Mouse (Mus musculus) kidney, embryonic 15.5 days (tissue): Measurements from ENCODE around the gene Tmem150a. TPM values are rescaled to one million over a fixed set of nuclear protein-coding genes. Genes with fewer than 3 reads are reported as not detected.
A peak's percentile ranks its signal among the peaks of the same experiment; 100 is the strongest.

Experiments
- ATAC-seq: fragments of 200-750 bp; cut with Nextera tagmentation; replicated peaks from 2 replicates; pipeline ENCODE4 v1.8.0; 2017; ENCODE audit warnings: moderate TSS enrichment; ENCODE audit not compliant: low FRiP score
- H3K27ac ChIP-seq: fragments of 300-500 bp; sonication (generic); 2 replicates; pipeline ENCODE4 v1.5.1; 2015; ENCODE audit warnings: mild to moderate bottlenecking, inconsistent platforms
- H3K27me3 ChIP-seq: fragments of 300-500 bp; sonication (generic); 2 replicates; pipeline ENCODE4 v1.6.1; 2015; ENCODE audit warnings: inconsistent platforms
- H3K36me3 ChIP-seq: fragments of 300-500 bp; sonication (generic); 2 replicates; pipeline ENCODE4 v1.6.1; 2015; ENCODE audit warnings: inconsistent platforms
- H3K4me1 ChIP-seq: fragments of 300-500 bp; sonication (generic); 2 replicates; pipeline ENCODE4 v1.6.1; 2015; ENCODE audit warnings: inconsistent platforms
- H3K4me2 ChIP-seq: fragments of 300-500 bp; sonication (generic); 2 replicates; pipeline ENCODE4 v1.6.1; 2015; ENCODE audit warnings: moderate library complexity, mild to moderate bottlenecking, inconsistent platforms
- H3K4me3 ChIP-seq: fragments of 300-500 bp; sonication (generic); replicated peaks from 2 replicates; pipeline ENCODE4 v1.5.1; 2015; ENCODE audit warnings: mild to moderate bottlenecking, inconsistent platforms
- H3K9ac ChIP-seq: fragments of 300-500 bp; sonication (generic); 2 replicates; pipeline ENCODE4 v1.6.1; 2015; ENCODE audit warnings: mild to moderate bottlenecking, inconsistent platforms
- H3K9me3 ChIP-seq: fragments of 300-500 bp; sonication (generic); replicated peaks from 2 replicates; pipeline ENCODE4 v1.6.1; 2016; ENCODE audit warnings: inconsistent platforms
- WGBS: fragments of 180-500 bp; shearing (Covaris S2); methylation state at CpG from one replicate; pipeline ENCODE4 v1.1.7; 2015; ENCODE audit warnings: mixed read lengths; 5-methylcytosine and 5-hydroxymethylcytosine counted together
- polyA plus RNA-seq: library from polyadenylated mRNA; unstranded; fragments of >200 nt; fragmentation: Nextera tagmentation; extraction: Ambion mirVana; gene quantifications from 2 replicates; pipeline ENCODE4 v1.2.1, GENCODE M21; 2015

Tmem150a gene
- polyA plus RNA-seq, result 24.0 and 26.7 TPM in 2 replicates

DNA sequence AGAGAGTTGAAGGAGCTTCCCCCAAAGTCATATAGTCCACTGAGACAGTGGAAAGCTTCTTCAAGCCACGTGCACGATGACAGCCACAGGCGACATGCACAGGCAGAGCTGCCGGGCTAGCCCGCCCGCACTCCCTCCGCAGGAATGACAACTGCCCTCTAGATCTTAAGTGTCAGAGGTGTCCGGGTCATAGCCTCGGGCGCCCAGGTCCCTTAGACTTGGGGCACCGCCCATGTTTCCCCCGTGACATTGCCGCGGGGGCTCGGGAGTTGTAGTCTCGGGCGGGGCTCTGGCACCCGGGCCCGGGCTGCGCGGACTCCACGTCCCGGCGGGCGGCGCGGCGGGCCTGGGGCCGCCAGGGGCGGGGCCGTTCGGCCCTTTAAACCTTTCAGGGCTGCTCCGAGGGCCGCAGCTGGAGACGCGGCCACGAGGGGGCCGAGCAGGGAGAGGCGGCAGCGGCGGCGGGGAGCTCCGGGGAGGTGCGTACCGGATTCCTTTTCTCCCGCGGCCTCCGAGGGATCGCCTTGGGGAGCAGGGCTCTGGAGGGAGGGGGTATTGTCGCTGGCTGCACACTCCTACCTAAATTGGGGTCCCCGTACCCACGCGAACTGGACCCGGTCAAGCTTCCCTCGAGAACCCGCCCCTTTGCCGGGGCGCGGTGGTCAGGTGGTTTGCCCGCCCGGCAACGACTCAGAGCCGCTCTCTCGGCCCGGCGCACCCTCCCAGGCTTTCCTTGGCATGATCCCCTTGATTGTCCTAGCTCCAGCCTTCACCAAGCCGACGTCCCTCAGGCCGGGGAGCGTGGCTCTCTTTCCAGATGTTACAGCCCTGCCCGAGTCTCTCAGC is at the start of gene Tmem150a:
Tmem150a (plus strand) TSS at position 382 of the 846 bp plus-strand sequence.
- under 1% methylated on average over 67 of the region's 71 CpGs for WGBS
- no peaks in the 10 kb centered on the region for H3K9me3 ChIP-seq
- H3K27me3 ChIP-seq, result no peaks in the 10 kb centered on the region
- peak; percentile 93 for ATAC-seq
- peak within 1 kb of the TSS; percentile 61 for H3K4me3 ChIP-seq
- H3K36me3 ChIP-seq, result peaks cover 44% of the 10 kb centered on the region
- peaks cover 22% of the 10 kb centered on the region for H3K4me1 ChIP-seq
- peak within 1 kb of the TSS; percentile 59 for H3K9ac ChIP-seq
- peak within 1 kb of the TSS; percentile 91 for H3K4me2 ChIP-seq
- peak within 1 kb of the TSS; percentile 24 for H3K27ac ChIP-seq

DNA sequence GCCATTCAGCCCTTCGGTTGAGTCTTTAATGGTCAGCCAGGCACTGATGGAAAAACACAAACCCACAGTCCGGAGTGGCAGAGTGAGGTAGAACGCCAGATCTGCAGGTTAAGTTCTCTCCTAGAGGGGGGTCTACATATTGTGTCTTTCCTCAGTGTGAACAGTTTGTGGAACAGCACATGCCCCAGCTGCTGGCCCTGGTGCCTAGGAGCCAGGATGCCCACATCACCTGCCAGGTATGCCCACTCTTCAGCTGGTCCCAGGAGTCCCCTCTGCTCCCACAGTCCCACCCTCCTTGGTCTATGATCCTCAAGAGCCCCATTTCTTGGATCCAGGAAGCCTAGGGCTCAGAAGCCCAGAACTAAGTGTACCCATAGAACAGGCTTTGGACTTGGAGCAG is 43.0 kb upstream of the Tmem150a start:
- WGBS, result 88% methylated on average over 3 of the region's 3 CpGs

DNA sequence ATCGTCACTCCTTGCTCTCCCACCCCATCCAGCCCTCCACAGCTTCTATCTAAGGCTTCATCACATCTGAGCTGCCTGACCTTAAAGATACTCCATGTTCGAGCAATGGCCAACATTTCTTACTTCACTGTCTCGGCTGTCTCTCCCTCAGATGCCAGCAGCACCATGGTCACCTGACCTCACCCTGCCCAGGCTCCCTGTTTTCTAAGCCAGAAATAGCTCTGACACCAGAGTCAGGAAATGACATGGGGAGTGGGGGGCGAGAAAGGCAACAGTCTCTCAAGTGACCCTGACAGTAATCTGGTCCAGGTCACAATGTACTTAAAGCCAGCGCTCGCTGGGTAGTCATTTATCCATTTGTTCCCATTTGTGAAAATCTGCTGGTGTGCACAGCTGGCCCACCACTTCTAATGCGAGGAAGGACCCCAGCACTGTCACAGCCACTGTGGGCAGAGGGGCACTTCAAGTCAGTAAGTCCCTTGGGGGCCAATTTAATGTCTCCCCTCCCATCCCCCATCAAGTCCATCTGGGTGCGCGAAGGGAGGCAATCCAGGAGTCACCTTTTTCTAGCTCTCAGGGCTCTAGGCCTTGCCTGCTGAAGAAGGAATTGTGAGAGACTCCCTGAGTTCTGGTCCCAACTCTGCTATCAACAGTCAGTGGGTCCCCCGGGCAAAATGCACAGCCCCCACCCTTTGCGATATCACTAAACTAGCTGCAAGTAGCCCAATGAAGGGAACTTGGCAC is 42.0 kb upstream of the Tmem150a start:
- Histone ChIP-seq H3K4me2 (no peak overlapping the region), H3K4me3 (no peak overlapping the region), H3K9ac (no peak overlapping the region), H3K4me1 (0 out of 2 replicates have a peak, but pooled peaks cover 3% of the 10 kb centered on the region), H3K9me3 (no peaks in the 10 kb centered on the region), H3K27ac (no peak overlapping the region), H3K36me3 (peaks cover 33% of the 10 kb centered on the region), H3K27me3 (no peaks in the 10 kb centered on the region)
- 77% methylated on average over 11 of the region's 11 CpGs for WGBS
- ATAC-seq, result no peak

More for the DNA sequence above, 43.0 kb upstream of the Tmem150a start:
- Histone ChIP-seq H3K27ac (no peak overlapping the region), H3K36me3 (peaks cover 22% of the 10 kb centered on the region), H3K27me3 (no peaks in the 10 kb centered on the region), H3K9ac (no peak overlapping the region), H3K4me1 (0 out of 2 replicates have a peak, but pooled peaks cover 3% of the 10 kb centered on the region), H3K4me2 (no peak overlapping the region), H3K9me3 (no peaks in the 10 kb centered on the region), H3K4me3 (no peak overlapping the region)
- ATAC-seq, result no peak

DNA sequence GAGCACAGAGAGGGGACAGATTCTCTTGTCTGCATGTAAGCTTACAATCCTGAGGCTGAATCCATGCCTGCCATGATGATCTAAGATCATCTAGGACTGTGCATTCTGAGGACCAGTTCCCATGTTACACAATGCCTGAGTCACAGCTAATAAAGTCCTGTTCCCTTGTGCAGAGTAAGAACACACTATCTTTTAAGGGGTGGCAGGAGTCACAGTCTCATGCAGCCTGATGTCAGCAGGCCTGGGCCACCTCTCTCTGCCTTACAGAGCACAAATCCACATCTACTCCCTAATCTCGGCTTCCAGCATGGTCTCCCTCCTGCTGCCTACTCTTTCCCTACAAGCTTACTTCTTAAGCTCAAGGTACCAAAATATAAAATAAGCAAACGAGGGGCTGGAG is 39.9 kb upstream of the Tmem150a start:
- Histone ChIP-seq H3K36me3 (peaks cover 54% of the 10 kb centered on the region), H3K4me2 (no peak overlapping the region), H3K9ac (no peak overlapping the region), H3K4me3 (no peak overlapping the region), H3K27me3 (no peaks in the 10 kb centered on the region), H3K27ac (no peak overlapping the region), H3K9me3 (no peaks in the 10 kb centered on the region), H3K4me1 (0 out of 2 replicates have a peak, but pooled peaks cover 3% of the 10 kb centered on the region)
- WGBS, result 82% methylated on average over 2 of the region's 2 CpGs
- ATAC-seq, result no peak

DNA sequence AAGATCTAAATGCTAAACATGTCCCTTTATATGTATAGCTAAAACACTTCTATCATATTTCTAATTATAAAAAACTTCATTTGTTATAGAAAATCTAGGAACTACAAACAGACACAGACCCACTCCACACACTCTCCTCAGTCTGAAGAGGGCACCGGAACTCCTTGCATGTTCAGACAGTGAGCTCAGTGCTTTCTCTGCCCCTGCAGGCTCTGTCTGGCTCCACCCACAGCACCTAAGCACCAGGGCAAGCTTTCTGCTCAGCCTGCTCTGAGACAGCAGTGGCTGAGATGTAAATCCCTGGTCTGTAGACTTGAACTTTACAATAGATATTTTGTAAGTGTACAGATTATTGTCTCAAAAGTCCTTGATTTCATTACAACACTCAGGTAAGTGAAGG is 39.2 kb upstream of the Tmem150a start:
- peaks cover 61% of the 10 kb centered on the region for H3K36me3 ChIP-seq
- no peaks in the 10 kb centered on the region for H3K27me3 ChIP-seq
- no peaks in the 10 kb centered on the region for H3K9me3 ChIP-seq
- 0 out of 2 replicates have a peak, but pooled peaks cover 3% of the 10 kb centered on the region for H3K4me1 ChIP-seq
- H3K4me2 ChIP-seq, result no peak overlapping the region
- WGBS, result 88% methylated on average over 1 of the region's 1 CpGs
- no peak for ATAC-seq
- H3K9ac ChIP-seq, result no peak overlapping the region
- no peak overlapping the region for H3K4me3 ChIP-seq
- no peak overlapping the region for H3K27ac ChIP-seq

DNA sequence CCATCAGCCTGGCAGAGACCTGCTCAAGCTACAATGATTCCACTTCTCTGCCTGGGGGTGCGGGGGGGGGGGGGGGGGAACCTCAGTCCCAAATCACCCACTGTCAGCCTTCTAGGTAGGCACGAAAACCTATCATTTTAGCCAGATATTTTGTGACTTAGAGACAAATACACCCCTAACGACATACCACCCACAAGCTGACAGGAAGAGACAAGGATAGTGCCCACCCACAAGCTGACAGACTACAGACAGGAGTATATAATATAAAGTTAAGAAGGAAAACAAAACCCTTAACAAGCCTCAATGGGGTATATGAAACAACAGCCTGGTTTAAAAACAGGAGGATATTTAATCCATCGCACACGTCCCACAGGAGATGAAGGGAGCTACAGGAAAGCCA is 36.8 kb upstream of the Tmem150a start:
- no peak for ATAC-seq

DNA sequence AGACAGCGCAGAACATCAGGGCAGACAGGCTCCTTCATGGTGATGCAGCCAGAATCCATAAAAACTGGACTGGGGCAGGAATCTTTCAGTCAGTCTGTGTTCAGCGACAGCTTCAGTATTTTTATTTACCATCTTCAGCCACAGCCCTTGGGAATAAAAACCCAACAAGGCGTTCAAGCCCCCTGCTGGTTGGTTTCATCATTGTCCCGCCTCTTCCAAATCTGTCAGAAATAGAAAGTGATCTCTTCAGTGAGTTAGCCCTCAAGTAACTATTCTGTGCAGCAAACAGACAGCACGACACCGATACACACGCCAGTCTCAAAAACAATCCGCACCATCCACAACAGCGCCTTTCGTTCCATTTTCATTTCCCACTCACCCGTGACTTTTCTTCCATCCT is 36.2 kb upstream of the Tmem150a start:
- Histone ChIP-seq H3K36me3 (peaks cover 84% of the 10 kb centered on the region), H3K4me2 (no peak overlapping the region), H3K9ac (no peak overlapping the region), H3K27ac (no peak overlapping the region), H3K27me3 (no peaks in the 10 kb centered on the region), H3K9me3 (no peaks in the 10 kb centered on the region), H3K4me1 (0 out of 2 replicates have a peak, but pooled peaks cover 3% of the 10 kb centered on the region), H3K4me3 (no peak overlapping the region)
- ATAC-seq, result no peak
- WGBS, result 83% methylated on average over 11 of the region's 11 CpGs

More for the DNA sequence above, 36.8 kb upstream of the Tmem150a start:
- no peak overlapping the region for H3K4me3 ChIP-seq
- WGBS, result 79% methylated on average over 5 of the region's 5 CpGs
- H3K36me3 ChIP-seq, result peaks cover 78% of the 10 kb centered on the region
- H3K4me1 ChIP-seq, result 0 out of 2 replicates have a peak, but pooled peaks cover 3% of the 10 kb centered on the region
- no peaks in the 10 kb centered on the region for H3K27me3 ChIP-seq
- no peaks in the 10 kb centered on the region for H3K9me3 ChIP-seq
- H3K9ac ChIP-seq, result no peak overlapping the region
- no peak overlapping the region for H3K4me2 ChIP-seq
- H3K27ac ChIP-seq, result no peak overlapping the region

DNA sequence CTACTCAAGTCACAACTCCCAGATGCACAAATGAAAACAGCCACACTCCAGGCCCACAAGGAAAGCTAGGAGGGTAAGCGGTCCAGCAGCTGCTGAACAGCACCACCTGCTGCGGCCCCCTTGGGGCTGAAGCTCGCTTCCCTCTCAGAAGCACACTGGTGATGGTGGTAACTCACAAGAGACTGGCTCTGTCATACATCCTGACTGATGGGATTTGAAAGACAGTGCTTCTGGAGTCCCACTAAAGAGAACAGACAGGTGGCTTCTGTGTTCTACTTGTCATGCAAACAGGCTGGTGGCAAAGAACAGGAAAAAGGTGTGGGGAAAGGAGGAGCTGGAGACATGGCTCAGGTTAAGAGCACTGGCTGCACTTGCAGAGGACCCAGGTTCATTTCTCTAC is 32.3 kb upstream of the Tmem150a start:
- H3K36me3 ChIP-seq, result peaks cover 97% of the 10 kb centered on the region
- no peak overlapping the region for H3K27ac ChIP-seq
- WGBS, result 99% methylated on average over 3 of the region's 3 CpGs
- no peaks in the 10 kb centered on the region for H3K27me3 ChIP-seq
- no peak overlapping the region for H3K4me2 ChIP-seq
- H3K4me3 ChIP-seq, result no peak overlapping the region
- no peaks in the 10 kb centered on the region for H3K4me1 ChIP-seq
- ATAC-seq, result no peak
- H3K9me3 ChIP-seq, result no peaks in the 10 kb centered on the region
- no peak overlapping the region for H3K9ac ChIP-seq

DNA sequence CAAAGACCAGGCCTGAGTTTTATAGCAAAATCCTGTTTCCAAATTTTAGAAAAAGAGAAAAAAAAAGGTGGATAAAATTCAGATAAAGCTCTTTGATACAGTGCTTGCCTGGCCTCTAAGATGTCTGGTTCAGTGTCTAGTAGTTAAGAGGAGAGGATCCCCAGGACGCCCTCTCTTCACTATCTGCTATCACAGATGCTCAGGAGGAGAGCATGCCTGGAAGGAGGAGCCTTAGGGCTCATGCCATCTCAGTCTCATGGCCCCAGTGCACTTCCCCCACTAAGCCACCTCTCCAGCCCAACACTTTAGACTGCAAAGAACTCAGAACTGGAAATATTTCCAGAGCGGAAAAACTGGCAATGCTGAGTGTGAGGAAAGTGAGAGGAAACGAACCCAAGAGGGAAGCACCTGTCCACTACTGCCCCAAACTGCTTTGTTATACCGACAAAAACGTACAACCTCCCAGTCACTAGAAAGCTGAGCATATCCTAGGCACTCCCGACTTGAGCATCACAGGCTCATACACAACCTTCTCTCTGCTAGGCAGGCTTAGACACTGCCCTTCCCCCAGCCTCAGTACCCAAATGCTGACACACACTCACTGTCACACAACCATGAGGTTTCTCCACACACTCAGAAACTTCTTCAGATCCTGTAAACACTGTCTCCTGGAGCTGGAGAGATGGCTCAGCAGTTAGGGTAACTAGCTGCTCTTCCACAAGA is 31.3 kb upstream of the Tmem150a start:
- Histone ChIP-seq H3K27ac (no peak overlapping the region), H3K4me2 (no peak overlapping the region), H3K9ac (no peak overlapping the region), H3K4me1 (no peaks in the 10 kb centered on the region), H3K4me3 (no peak overlapping the region), H3K27me3 (no peaks in the 10 kb centered on the region), H3K9me3 (no peaks in the 10 kb centered on the region), H3K36me3 (peaks cover 97% of the 10 kb centered on the region)
- WGBS, result 92% methylated on average over 6 of the region's 6 CpGs
- no peak for ATAC-seq

DNA sequence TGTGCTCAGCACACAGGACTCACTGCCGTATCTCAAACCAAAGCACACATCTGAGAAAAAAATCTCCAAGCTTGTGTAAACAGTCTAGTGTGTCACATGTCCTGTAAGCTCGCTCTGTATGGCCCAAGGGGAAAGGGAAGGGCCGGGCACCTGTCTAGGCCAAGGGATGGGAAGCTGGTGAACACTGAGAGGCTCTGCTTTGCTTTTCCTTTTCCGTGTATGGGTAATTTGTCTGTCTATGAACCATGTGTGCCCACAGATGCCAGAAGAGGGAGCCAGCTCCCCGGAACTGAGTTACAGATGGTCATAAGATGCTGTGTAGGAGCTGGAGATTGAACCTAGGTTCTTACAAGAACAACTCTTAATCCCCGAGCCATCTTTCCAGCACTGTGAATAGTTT is 29.0 kb upstream of the Tmem150a start:
- Histone ChIP-seq H3K27me3 (no peaks in the 10 kb centered on the region), H3K4me1 (no peaks in the 10 kb centered on the region), H3K9ac (no peak overlapping the region), H3K36me3 (peaks cover 94% of the 10 kb centered on the region), H3K9me3 (no peaks in the 10 kb centered on the region), H3K27ac (no peak overlapping the region), H3K4me3 (no peak overlapping the region), H3K4me2 (no peak overlapping the region)
- 71% methylated on average over 6 of the region's 6 CpGs for WGBS
- ATAC-seq, result no peak

DNA sequence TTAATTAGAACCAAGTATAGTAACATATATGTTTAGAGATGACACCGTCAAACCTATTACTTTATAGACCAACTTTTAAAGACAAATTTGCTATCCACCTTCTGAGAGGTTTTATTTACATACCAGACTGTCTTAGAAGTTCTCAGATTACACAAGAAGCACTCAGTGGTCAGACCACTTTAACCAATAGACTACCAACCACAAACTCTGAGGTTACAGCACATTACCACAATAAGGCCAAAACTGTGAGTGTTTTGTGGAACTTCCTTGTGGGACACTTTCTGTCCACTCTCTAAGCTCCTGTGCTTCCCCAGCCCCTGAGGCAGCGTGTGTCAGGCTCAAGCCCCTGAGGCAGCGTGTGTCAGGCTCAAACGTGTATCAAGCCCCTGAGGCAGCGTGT is 26.2 kb upstream of the Tmem150a start:
- no peaks in the 10 kb centered on the region for H3K9me3 ChIP-seq
- no peak for ATAC-seq
- H3K4me2 ChIP-seq, result no peak overlapping the region
- H3K27ac ChIP-seq, result no peak overlapping the region
- no peak overlapping the region for H3K9ac ChIP-seq
- H3K4me3 ChIP-seq, result no peak overlapping the region
- peaks cover 93% of the 10 kb centered on the region for H3K36me3 ChIP-seq
- H3K27me3 ChIP-seq, result no peaks in the 10 kb centered on the region
- 92% methylated on average over 5 of the region's 5 CpGs for WGBS
- H3K4me1 ChIP-seq, result no peaks in the 10 kb centered on the region
